Mouse (Mus musculus) embryonic facial prominence, embryonic 11.5 days (tissue): ENCODE measurements around the gene Gm20388. TPM values are rescaled to one million over a fixed set of nuclear protein-coding genes. Genes with fewer than 3 reads are reported as not detected.

Experiments used
- ATAC-seq: fragments of 200-750 bp; cut with Nextera tagmentation; replicated peaks from 2 replicates; pipeline ENCODE4 v1.8.0; 2017; ENCODE audit warnings: low read depth; ENCODE audit not compliant: insufficient number of reproducible peaks, low FRiP score, low TSS enrichment
- DNase-seq: peaks from one replicate; pipeline ENCODE4 v3.0.0-alpha.2; 2015; ENCODE audit warnings: low spot score
- H3K27ac ChIP-seq: fragments of 300-500 bp; sonication (generic); replicated peaks from 2 replicates; pipeline ENCODE4 v1.5.1; 2014; ENCODE audit warnings: mild to moderate bottlenecking, low read depth, low read length, control low read depth
- H3K27me3 ChIP-seq: fragments of 300-500 bp; sonication (generic); 2 replicates; pipeline ENCODE4 v1.6.1; 2014; ENCODE audit warnings: mild to moderate bottlenecking, low read length, moderate library complexity, mixed read lengths; ENCODE audit not compliant: control insufficient read depth, insufficient read depth
- H3K36me3 ChIP-seq: fragments of 300-500 bp; sonication (generic); replicated peaks from 2 replicates; pipeline ENCODE4 v1.6.1; 2014; ENCODE audit warnings: low read depth, mild to moderate bottlenecking, low read length, moderate library complexity, mixed read lengths; ENCODE audit not compliant: control insufficient read depth, insufficient read depth
- H3K4me1 ChIP-seq: fragments of 300-500 bp; sonication (generic); 2 replicates; pipeline ENCODE4 v1.6.1; 2014; ENCODE audit warnings: low read length, mixed read lengths; ENCODE audit not compliant: control insufficient read depth, insufficient read depth
- H3K4me2 ChIP-seq: fragments of 300-500 bp; sonication (generic); 2 replicates; pipeline ENCODE4 v1.6.1; 2014; ENCODE audit warnings: low read depth, mild to moderate bottlenecking, control low read depth, low read length, moderate library complexity
- H3K4me3 ChIP-seq: fragments of 300-500 bp; sonication (generic); 2 replicates; pipeline ENCODE4 v1.5.1; 2014; ENCODE audit warnings: low read depth, low read length, control low read depth
- H3K9ac ChIP-seq: fragments of 300-500 bp; sonication (generic); replicated peaks from 2 replicates; pipeline ENCODE4 v1.6.1; 2014; ENCODE audit warnings: mild to moderate bottlenecking, control low read depth, low read length
- H3K9me3 ChIP-seq: fragments of 300-500 bp; sonication (generic); replicated peaks from 2 replicates; pipeline ENCODE4 v1.6.1; 2016; ENCODE audit warnings: mild to moderate bottlenecking, low read length, inconsistent platforms, mixed read lengths; ENCODE audit not compliant: control insufficient read depth
- WGBS: fragments of 180-500 bp; shearing (Covaris S2); extraction: QIAGEN DNeasy Blood & Tissue Kit; methylation state at CpG from one replicate; pipeline ENCODE4 v1.1.7; 2014; 5-methylcytosine and 5-hydroxymethylcytosine counted together
- polyA plus RNA-seq: library from polyadenylated mRNA; unstranded; fragments of >200 nt; fragmentation: Nextera tagmentation; extraction: Ambion mirVana; gene quantifications from 2 replicates; pipeline ENCODE4 v1.2.1, GENCODE M21; 2014

The Gm20388 gene
- polyA plus RNA-seq, 1 experiment from 2014 or later = 3.1 TPM

DNA sequence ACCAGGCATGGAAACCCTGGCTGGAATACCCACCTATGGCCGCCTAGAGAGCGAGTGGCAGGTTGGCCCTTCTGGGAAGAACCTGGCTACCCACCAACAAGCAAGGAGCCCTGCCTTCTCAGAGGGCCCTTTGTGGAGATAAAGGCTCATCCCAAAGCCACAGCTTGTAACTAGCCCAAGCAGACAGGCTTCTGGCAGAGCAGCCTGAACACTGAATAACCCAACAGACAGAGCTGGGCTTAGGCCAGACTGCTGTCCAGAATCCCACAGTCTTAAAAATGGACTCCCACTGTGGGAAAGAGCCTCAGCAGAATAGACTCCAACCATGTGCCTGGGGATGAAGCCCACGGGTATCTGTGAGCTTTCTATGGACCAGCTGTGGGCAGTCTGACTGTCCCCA is 1973.5 kb downstream of the Gm20388 start:
- H3K9me3 ChIP-seq = no peaks in the 10 kb centered on the region
- no peak for ATAC-seq
- no peak overlapping the region for H3K27ac ChIP-seq
- H3K9ac ChIP-seq = no peak overlapping the region
- 81% methylated on average over 3 of the region's 3 CpGs for WGBS
- H3K4me2 ChIP-seq = no peak overlapping the region
- no peaks in the 10 kb centered on the region for H3K36me3 ChIP-seq
- H3K27me3 ChIP-seq = no peaks in the 10 kb centered on the region
- no peak for DNase-seq
- no peaks in the 10 kb centered on the region for H3K4me1 ChIP-seq
- no peak overlapping the region for H3K4me3 ChIP-seq

DNA sequence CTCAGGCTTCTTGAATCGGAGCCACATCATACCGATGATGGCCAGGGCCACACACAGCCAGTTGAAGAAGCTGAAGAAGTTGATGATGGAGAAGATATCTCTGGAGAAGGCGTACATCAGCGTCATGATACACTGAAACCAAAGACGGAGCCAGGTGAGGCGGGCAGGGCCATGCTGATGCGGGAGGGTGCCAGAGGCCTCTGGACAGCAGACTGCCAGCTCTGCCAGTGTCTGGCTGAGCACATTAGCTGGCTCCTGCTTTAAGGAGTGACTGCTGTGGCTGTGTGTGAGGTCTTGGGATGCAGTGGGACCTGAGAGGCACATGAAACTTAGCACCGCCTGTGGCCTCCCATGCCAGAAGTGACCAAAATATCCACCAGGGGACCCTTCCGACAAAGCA is 1974.4 kb downstream of the Gm20388 start:
- Histone ChIP-seq H3K27ac (no peak overlapping the region), H3K4me3 (no peak overlapping the region), H3K9me3 (no peaks in the 10 kb centered on the region), H3K9ac (no peak overlapping the region), H3K36me3 (no peaks in the 10 kb centered on the region), H3K4me1 (no peaks in the 10 kb centered on the region), H3K27me3 (no peaks in the 10 kb centered on the region), H3K4me2 (no peak overlapping the region)
- ATAC-seq (no peak), DNase-seq (no peak)
- 90% methylated on average over 9 of the region's 9 CpGs for WGBS

DNA sequence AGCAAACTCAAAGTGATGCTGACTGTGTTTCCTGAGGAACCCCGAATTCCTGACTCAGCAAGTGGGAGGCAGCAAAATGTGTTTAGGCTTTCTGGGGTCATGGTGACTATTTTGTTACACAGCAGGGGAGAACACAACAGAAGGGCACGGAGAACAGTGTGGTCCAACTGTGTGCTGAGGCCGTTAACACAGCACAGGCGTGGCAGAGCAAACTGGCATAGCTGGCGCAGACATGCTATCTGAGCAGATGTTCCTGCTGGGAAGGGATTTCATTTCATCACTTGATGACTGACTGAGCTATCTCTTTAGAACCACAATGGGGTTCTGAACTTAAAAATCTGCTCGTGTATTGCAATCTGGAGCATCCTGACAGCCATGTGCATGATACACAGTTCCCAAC is 1974.8 kb downstream of the Gm20388 start:
- Histone ChIP-seq H3K9ac (no peak overlapping the region), H3K36me3 (no peaks in the 10 kb centered on the region), H3K9me3 (no peaks in the 10 kb centered on the region), H3K27me3 (no peaks in the 10 kb centered on the region), H3K27ac (no peak overlapping the region), H3K4me2 (no peak overlapping the region), H3K4me1 (no peaks in the 10 kb centered on the region), H3K4me3 (no peak overlapping the region)
- no peak for DNase-seq
- ATAC-seq = no peak
- 91% methylated on average over 6 of the region's 6 CpGs for WGBS

DNA sequence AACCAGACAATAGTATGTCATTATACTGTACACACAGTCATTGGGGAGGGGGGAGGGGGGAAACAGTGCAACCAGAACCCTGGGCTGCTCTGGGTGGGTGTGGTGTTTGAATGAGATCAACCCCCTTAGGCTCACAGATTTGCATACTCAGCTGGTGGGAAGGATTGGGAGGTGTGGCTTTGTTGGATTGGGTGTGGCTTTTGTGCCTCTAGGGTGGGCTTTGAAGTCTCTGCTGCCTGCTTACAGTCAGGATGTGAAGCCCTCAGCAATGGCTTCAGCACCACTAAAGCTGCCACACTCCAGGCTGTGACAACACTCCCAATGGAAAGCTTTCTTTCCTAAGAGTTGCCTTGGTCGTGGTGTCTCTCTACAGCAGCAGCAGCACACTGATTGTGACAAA is 1976.9 kb downstream of the Gm20388 start:
- Histone ChIP-seq H3K9me3 (no peaks in the 10 kb centered on the region), H3K36me3 (no peaks in the 10 kb centered on the region), H3K4me2 (no peak overlapping the region), H3K27me3 (no peaks in the 10 kb centered on the region), H3K4me3 (no peak overlapping the region), H3K9ac (no peak overlapping the region), H3K27ac (no peak overlapping the region), H3K4me1 (no peaks in the 10 kb centered on the region)
- WGBS = 78% methylated on average over 1 of the region's 1 CpGs
- ATAC-seq (no peak), DNase-seq (no peak)

- Histone ChIP-seq H3K4me3 (no peak overlapping the region), H3K4me2 (no peak overlapping the region), H3K9ac (no peak overlapping the region), H3K36me3 (no peaks in the 10 kb centered on the region), H3K27me3 (no peaks in the 10 kb centered on the region), H3K4me1 (no peaks in the 10 kb centered on the region), H3K27ac (no peak overlapping the region), H3K9me3 (no peaks in the 10 kb centered on the region)
- ATAC-seq (no peak), DNase-seq (no peak)
- 100% methylated on average over 1 of the region's 1 CpGs for WGBS
Measured at GRCm38 (mm10) chr8:121889317-121889716, 1978.7 kb downstream of the Gm20388 start.

GRCm38 (mm10) chr8:121889810-121890785 is 1979.5 kb downstream of the Gm20388 start:
- WGBS = 73% methylated on average over 15 of the region's 15 CpGs
- H3K27ac ChIP-seq = no peak overlapping the region
- H3K4me1 ChIP-seq = no peaks in the 10 kb centered on the region
- H3K9me3 ChIP-seq = no peaks in the 10 kb centered on the region
- ATAC-seq = no peak
- no peaks in the 10 kb centered on the region for H3K27me3 ChIP-seq
- no peak overlapping the region for H3K9ac ChIP-seq
- no peak overlapping the region for H3K4me3 ChIP-seq
- no peak overlapping the region for H3K4me2 ChIP-seq
- no peaks in the 10 kb centered on the region for H3K36me3 ChIP-seq
- no peak for DNase-seq

DNA sequence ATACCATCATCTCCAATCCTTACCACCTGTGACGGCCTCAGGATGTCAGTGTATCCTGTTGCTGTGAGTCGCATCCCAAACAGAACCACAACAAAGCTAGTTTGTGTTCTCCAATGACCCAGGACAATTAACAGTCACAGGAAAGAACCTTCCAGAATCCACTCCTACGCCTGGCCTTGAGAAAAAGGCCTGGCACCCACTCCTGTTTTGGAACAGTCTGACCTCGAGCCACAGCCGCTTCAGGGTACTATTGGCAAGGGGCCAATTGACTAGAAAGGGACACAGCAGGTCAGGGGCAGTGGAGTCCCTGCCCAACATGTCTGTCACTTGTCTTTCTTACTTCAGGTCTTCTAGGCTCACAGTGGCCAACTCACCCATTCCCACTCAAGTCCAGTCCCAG is 1982.2 kb downstream of the Gm20388 start:
- H3K9ac ChIP-seq = no peak overlapping the region
- no peak overlapping the region for H3K4me2 ChIP-seq
- no peak overlapping the region for H3K27ac ChIP-seq
- no peaks in the 10 kb centered on the region for H3K36me3 ChIP-seq
- DNase-seq (no peak), ATAC-seq (no peak)
- H3K27me3 ChIP-seq = no peaks in the 10 kb centered on the region
- 91% methylated on average over 5 of the region's 5 CpGs for WGBS
- H3K4me3 ChIP-seq = no peak overlapping the region
- H3K4me1 ChIP-seq = no peaks in the 10 kb centered on the region
- H3K9me3 ChIP-seq = no peaks in the 10 kb centered on the region

DNA sequence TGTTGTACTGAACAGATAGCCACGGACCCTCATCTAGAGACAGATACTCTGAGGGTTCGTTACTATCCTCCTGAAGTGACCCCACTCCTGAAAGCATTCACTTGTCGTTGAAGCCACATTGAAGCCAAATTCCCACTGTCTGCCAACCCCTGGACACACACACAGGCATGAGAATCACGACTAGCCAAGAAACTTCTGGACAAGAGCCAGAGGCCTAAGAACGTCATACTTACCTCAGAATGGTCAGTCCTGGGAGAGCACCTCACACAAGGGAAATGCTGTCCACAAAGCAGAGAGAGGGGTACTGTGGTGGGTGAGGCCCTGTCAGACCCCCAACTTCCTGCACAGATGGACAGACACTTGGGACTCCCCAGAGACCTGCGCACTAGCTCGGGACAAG is 1985.3 kb downstream of the Gm20388 start:
- Histone ChIP-seq H3K27ac (no peak overlapping the region), H3K4me1 (no peaks in the 10 kb centered on the region), H3K9ac (no peak overlapping the region), H3K36me3 (no peaks in the 10 kb centered on the region), H3K4me2 (no peak overlapping the region), H3K27me3 (no peaks in the 10 kb centered on the region), H3K4me3 (no peak overlapping the region), H3K9me3 (no peaks in the 10 kb centered on the region)
- no peak for DNase-seq
- WGBS = 84% methylated on average over 7 of the region's 7 CpGs
- no peak for ATAC-seq
